ENCODE assay signal across 18 mouse cellular contexts in genomic region chr13:59945631-59946030, GRCm38 (mm10).
DNase-seq lines count a peak whose midpoint lies in the region; ATAC-seq lines count a peak whose summit lies in the region.
"Had no signal": no experiment of that assay in that cellular context is flagged by ENCODE, and none has a peak within 500 bp of the region (broad histone marks: within the 10 kb centered on the region; RNA-seq: fewer than 3 reads in every experiment).

No protein-coding gene starts in this region.

- H3K4me2 ChIP-seq in midbrain, embryonic 11.5 days: no peak overlapping the region
- no peak overlapping the region for H3K4me2 ChIP-seq in midbrain, embryonic 16.5 days (ENCODE audit: low read length)

- peak; percentile 51 for DNase-seq in heart, adult 11 months
- DNase-seq in heart, postnatal 14 days: no peak
- peak; percentile 66 for DNase-seq in midbrain, embryonic 11.5 days (ENCODE audit: low spot score, missing footprints)
- DNase-seq: adrenal gland, adult 2 months; adrenal gland, adult 8-10 months; adrenal gland, postnatal 10 days; adrenal gland, postnatal 25 days; adrenal gland, postnatal 36 days; B cell, adult 2 months; cerebellum, adult 11 months; cerebellum, adult 11-12 months; cerebellum, adult 18-20 months had no signal

- H3K27me3 ChIP-seq in midbrain, embryonic 11.5 days (ENCODE audit: control insufficient read depth, insufficient read depth, low read length): no peaks in the 10 kb centered on the region
- no peaks in the 10 kb centered on the region for H3K27me3 ChIP-seq in midbrain, embryonic 16.5 days (ENCODE audit: control insufficient read depth, insufficient read depth, low read depth, low read length)
- H3K27me3 ChIP-seq: CH12.LX, Patski had no signal

- no peaks in the 10 kb centered on the region for H3K36me3 ChIP-seq in midbrain, embryonic 11.5 days (ENCODE audit: control insufficient read depth, insufficient read depth, low read length)
- H3K36me3 ChIP-seq in midbrain, embryonic 16.5 days (ENCODE audit: control insufficient read depth, insufficient read depth, low read length): no peaks in the 10 kb centered on the region
- H3K36me3 ChIP-seq: G1E had no signal

- WGBS in midbrain, embryonic 11.5 days: 92% methylated on average over 1 of the region's 1 CpGs
- 90% methylated on average over 1 of the region's 1 CpGs for WGBS in midbrain, embryonic 16.5 days

- no peaks in the 10 kb centered on the region for H3K9me3 ChIP-seq in midbrain, embryonic 11.5 days (ENCODE audit: control insufficient read depth, low read length)
- no peaks in the 10 kb centered on the region for H3K9me3 ChIP-seq in midbrain, embryonic 16.5 days (replicated peaks; ENCODE audit: control insufficient read depth, low read length, poor library complexity, severe bottlenecking)

- intact Hi-C loops in heart, postnatal 14 days (cut with DNase I): no loop called here

- H3K4me1 ChIP-seq in midbrain, embryonic 11.5 days (ENCODE audit: control insufficient read depth, insufficient read depth, low read length): peaks cover 8% of the 10 kb centered on the region; the same call in 1 of the 2 replicates
- peaks cover 6% of the 10 kb centered on the region for H3K4me1 ChIP-seq in midbrain, embryonic 16.5 days (ENCODE audit: control insufficient read depth, insufficient read depth, low read length)

- H3K9ac ChIP-seq in midbrain, embryonic 11.5 days (ENCODE audit: low read length): no peak overlapping the region
- no peak overlapping the region for H3K9ac ChIP-seq in midbrain, embryonic 16.5 days (ENCODE audit: low read depth, low read length)

- no peak overlapping the region for H3K4me3 ChIP-seq in midbrain, embryonic 11.5 days (ENCODE audit: low read depth, low read length)
- H3K4me3 ChIP-seq in midbrain, embryonic 16.5 days (ENCODE audit: low read depth, low read length): no peak overlapping the region

- H3K27ac ChIP-seq in midbrain, embryonic 11.5 days (ENCODE audit: low read depth, low read length): no peak overlapping the region
- H3K27ac ChIP-seq in midbrain, embryonic 16.5 days (ENCODE audit: low read length): no peak overlapping the region

- ATAC-seq in midbrain, embryonic 11.5 days (ENCODE audit: low FRiP score): no peak
- no peak for ATAC-seq in midbrain, embryonic 16.5 days
- ATAC-seq: activated CD4-positive, CD25-positive, alpha-beta regulatory T cell, adult 4 months; CD4-positive, CD25-positive, alpha-beta regulatory T cell, adult 4 months; Patski had no signal

Comparison
In these comparisons a context has a peak if more than half of its experiments do, and no peak if none do; other contexts are left out.
1. DNase-seq: peak in heart, adult 11 months (single experiment) and midbrain, embryonic 11.5 days (single experiment); none in heart, postnatal 14 days (0 of 2).